Mouse (Mus musculus) limb, embryonic 11.5 days (tissue): Measurements from ENCODE around the gene Mapre3. TPM values are rescaled to one million over a fixed set of nuclear protein-coding genes. Genes with fewer than 3 reads are reported as not detected.

Experiments
- ATAC-seq: fragments of 200-750 bp; cut with Nextera tagmentation; 2 replicates; pipeline ENCODE4 v1.8.0; 2017; ENCODE audit warnings: low read depth; ENCODE audit not compliant: insufficient number of reproducible peaks, low FRiP score, low TSS enrichment
- DNase-seq: peaks from one replicate; pipeline ENCODE4 v3.0.0-alpha.2; 2015; ENCODE audit warnings: low spot score
- H3K27ac ChIP-seq: fragments of 300-500 bp; sonication (generic); replicated peaks from 2 replicates; pipeline ENCODE4 v1.5.1; 2014; ENCODE audit warnings: low read depth, mild to moderate bottlenecking, low read length
- H3K27me3 ChIP-seq: fragments of 300-500 bp; sonication (generic); 2 replicates; pipeline ENCODE4 v1.6.1; 2014; ENCODE audit warnings: mild to moderate bottlenecking, low read length, mixed read lengths; ENCODE audit not compliant: control insufficient read depth, insufficient read depth
- H3K36me3 ChIP-seq: fragments of 300-500 bp; sonication (generic); 2 replicates; pipeline ENCODE4 v1.6.1; 2014; ENCODE audit warnings: mild to moderate bottlenecking, low read length, moderate library complexity, mixed read lengths; ENCODE audit not compliant: control insufficient read depth, insufficient read depth
- H3K4me1 ChIP-seq: fragments of 300-500 bp; sonication (generic); 2 replicates; pipeline ENCODE4 v1.6.1; 2014; ENCODE audit warnings: low read length, mixed read lengths; ENCODE audit not compliant: control insufficient read depth, insufficient read depth
- H3K4me2 ChIP-seq: fragments of 300-500 bp; sonication (generic); 2 replicates; pipeline ENCODE4 v1.6.1; 2014; ENCODE audit warnings: low read depth, mild to moderate bottlenecking, moderate library complexity; ENCODE audit not compliant: severe bottlenecking
- H3K4me3 ChIP-seq: fragments of 300-500 bp; sonication (generic); 2 replicates; pipeline ENCODE4 v1.5.1; 2014; ENCODE audit warnings: low read depth, low read length
- H3K9ac ChIP-seq: fragments of 300-500 bp; sonication (generic); 2 replicates; pipeline ENCODE4 v1.6.1; 2014; ENCODE audit warnings: mild to moderate bottlenecking, low read length
- H3K9me3 ChIP-seq: fragments of 300-500 bp; sonication (generic); 2 replicates; pipeline ENCODE4 v1.6.1; 2016; ENCODE audit warnings: low read length; ENCODE audit not compliant: control insufficient read depth
- WGBS: fragments of 180-500 bp; shearing (Covaris S2); extraction: QIAGEN DNeasy Blood & Tissue Kit; methylation state at CpG from one replicate; pipeline ENCODE4 v1.1.7; 2014; 5-methylcytosine and 5-hydroxymethylcytosine counted together
- polyA plus RNA-seq: library from polyadenylated mRNA; unstranded; fragments of >200 nt; fragmentation: Nextera tagmentation; extraction: Ambion mirVana; gene quantifications from 2 replicates; pipeline ENCODE4 v1.2.1, GENCODE M21; 2014

Mapre3 gene
- polyA plus RNA-seq, 1 experiment from 2014 or later, result 18.0 TPM

DNA sequence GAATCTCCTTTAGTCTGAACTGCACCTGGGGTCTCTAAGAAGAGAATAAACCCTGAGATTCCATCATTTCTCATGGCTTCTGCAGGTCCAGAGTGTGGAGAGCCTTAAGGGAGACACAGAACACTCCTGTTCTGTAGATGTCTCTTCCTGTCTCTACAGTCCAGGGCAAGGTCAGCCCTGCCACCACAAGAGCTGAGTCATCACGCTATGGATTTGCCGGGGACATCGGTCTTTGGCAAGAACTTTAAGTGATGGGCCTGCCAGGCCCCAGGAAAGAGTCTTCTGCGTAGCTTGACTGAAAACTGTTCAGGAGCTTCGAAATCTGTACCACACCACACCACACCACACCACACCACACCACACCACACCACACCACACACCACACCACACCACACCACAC, 27.1 kb upstream of the Mapre3 start:
- H3K27ac ChIP-seq, result no peak overlapping the region
- WGBS, result 89% methylated on average over 5 of the region's 5 CpGs
- H3K4me2 ChIP-seq, result no peak overlapping the region
- no peak for DNase-seq
- H3K4me3 ChIP-seq, result no peak overlapping the region
- H3K27me3 ChIP-seq, result no peaks in the 10 kb centered on the region
- no peaks in the 10 kb centered on the region for H3K9me3 ChIP-seq
- no peak overlapping the region for H3K9ac ChIP-seq
- H3K4me1 ChIP-seq, result no peaks in the 10 kb centered on the region
- ATAC-seq, result no peak
- H3K36me3 ChIP-seq, result no peaks in the 10 kb centered on the region

DNA sequence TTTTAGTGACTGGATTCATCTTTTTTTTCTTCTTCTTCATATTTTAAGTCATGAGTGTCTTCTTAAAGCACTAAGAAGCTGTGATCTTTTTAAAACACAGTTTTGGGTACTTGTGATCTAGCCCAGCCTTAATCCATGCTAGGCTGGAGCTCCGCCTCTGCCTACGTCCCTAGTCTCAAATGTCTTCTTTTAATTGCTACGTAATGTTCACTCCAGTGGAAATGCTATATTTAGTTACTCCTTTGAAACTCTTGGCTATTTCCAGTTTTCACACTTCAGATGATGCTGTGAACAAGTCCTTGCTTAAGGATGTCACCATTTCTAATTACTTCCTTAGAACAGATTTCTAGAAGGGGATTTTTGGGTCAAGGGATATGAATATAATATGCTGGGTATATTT, 24.4 kb upstream of the Mapre3 start:
- WGBS, result 86% methylated on average over 3 of the region's 3 CpGs
- DNase-seq (no peak), ATAC-seq (no peak)
- H3K27ac ChIP-seq, result no peak overlapping the region
- H3K27me3 ChIP-seq, result no peaks in the 10 kb centered on the region
- no peak overlapping the region for H3K4me2 ChIP-seq
- H3K9ac ChIP-seq, result no peak overlapping the region
- H3K4me3 ChIP-seq, result no peak overlapping the region
- no peaks in the 10 kb centered on the region for H3K36me3 ChIP-seq
- no peaks in the 10 kb centered on the region for H3K4me1 ChIP-seq
- H3K9me3 ChIP-seq, result no peaks in the 10 kb centered on the region

DNA sequence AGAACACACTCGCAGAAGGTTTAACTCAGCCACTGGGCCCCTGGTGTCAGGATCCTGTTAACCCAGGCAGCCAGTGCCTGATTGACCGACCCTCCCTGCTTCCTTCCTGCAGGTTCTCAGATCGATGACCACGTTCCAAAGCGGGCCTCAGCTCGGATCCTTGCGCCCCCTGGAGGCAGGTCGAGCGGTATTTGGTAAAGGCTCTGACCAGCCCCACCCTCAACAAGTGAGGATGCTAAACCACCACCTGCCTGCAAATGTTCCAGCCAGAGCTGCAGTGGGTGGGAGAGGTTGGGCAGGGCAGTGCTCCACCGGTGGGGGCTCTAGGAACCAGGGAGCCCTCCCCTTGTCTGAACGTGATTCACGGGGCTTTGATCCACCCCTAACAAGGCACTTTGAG, 18.3 kb upstream of the Mapre3 start:
- no peak overlapping the region for H3K4me2 ChIP-seq
- no peak overlapping the region for H3K9ac ChIP-seq
- DNase-seq, result peak; percentile 91
- no peaks in the 10 kb centered on the region for H3K9me3 ChIP-seq
- 13% methylated on average over 12 of the region's 12 CpGs for WGBS
- ATAC-seq, result peak; percentile 48
- H3K27me3 ChIP-seq, result no peaks in the 10 kb centered on the region
- H3K4me1 ChIP-seq, result no peaks in the 10 kb centered on the region
- H3K4me3 ChIP-seq, result no peak overlapping the region
- no peaks in the 10 kb centered on the region for H3K36me3 ChIP-seq
- no peak overlapping the region for H3K27ac ChIP-seq

DNA sequence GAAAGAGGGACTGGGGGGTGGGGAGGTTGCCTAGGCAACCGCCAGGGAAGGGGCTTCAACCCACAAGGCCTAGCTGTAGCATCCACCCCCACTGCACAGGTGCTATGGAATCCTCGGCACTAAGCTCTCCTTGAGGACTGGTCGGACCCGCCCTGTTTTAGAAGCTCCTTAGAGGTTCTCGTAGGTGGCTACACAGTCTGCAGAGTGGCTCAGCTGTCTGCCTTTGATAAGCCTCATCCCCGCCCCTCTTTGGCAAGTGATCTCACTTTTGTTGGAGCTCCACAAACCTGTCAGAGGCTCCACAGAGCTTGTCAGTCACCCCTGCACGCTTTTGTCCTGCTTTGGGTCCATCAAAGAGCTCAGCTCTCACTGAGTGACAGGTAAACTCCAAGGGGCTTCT, 17.0 kb upstream of the Mapre3 start:
- Histone ChIP-seq H3K4me2 (no peak overlapping the region), H3K27ac (no peak overlapping the region), H3K27me3 (no peaks in the 10 kb centered on the region), H3K9me3 (no peaks in the 10 kb centered on the region), H3K9ac (no peak overlapping the region), H3K4me1 (no peaks in the 10 kb centered on the region), H3K4me3 (no peak overlapping the region), H3K36me3 (no peaks in the 10 kb centered on the region)
- no peak for DNase-seq
- WGBS, result 80% methylated on average over 7 of the region's 7 CpGs
- no peak; the same call in 1 of the 2 replicates for ATAC-seq

DNA sequence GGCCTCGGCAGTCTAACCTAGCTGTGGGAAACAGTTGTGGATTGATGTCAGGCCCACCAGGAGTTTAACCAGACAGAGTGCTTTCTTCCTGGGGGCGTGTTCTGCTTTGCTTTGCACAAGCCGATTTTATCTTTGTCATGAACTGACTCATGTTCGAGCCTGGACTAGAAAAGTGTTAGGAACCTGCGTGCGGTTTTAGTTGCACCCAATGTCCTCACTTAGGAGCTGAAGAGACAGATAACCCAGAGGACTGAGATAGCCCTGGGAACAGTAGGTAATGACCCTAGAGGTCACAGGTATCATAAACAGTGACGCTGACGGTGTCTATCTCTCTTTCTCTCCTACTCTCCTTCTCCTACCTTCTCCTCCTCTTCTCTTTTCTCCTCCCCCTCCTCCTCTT, 16.5 kb upstream of the Mapre3 start:
- H3K4me3 ChIP-seq, result no peak overlapping the region
- no peak overlapping the region for H3K9ac ChIP-seq
- no peak for ATAC-seq
- no peaks in the 10 kb centered on the region for H3K27me3 ChIP-seq
- no peak for DNase-seq
- 81% methylated on average over 8 of the region's 8 CpGs for WGBS
- no peaks in the 10 kb centered on the region for H3K36me3 ChIP-seq
- H3K4me2 ChIP-seq, result no peak overlapping the region
- no peaks in the 10 kb centered on the region for H3K9me3 ChIP-seq
- H3K4me1 ChIP-seq, result no peaks in the 10 kb centered on the region
- H3K27ac ChIP-seq, result no peak overlapping the region

DNA sequence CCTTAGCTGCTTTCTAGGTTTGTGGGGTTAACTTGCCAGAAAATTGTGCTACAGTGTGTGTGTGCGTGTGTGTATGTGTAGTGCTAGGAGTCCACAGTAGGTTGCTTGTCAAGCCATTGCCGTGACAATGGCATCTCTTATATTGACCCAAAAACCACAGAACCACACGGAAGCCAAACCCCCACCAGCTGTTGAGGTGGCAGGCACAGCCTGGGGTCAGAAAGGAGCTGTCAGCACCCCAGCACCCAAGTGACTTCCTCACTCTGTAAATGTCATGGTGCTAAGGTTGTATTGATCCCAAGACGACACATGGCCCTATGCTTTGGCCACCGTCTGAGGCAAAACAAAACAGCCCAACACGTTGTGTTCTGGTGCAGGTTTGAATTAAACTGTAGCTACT, 15.5 kb upstream of the Mapre3 start:
- Histone ChIP-seq H3K9me3 (no peaks in the 10 kb centered on the region), H3K9ac (no peak overlapping the region), H3K4me2 (no peak overlapping the region), H3K4me1 (no peaks in the 10 kb centered on the region), H3K27me3 (no peaks in the 10 kb centered on the region), H3K4me3 (no peak overlapping the region), H3K27ac (no peak overlapping the region), H3K36me3 (no peaks in the 10 kb centered on the region)
- DNase-seq, result no peak
- ATAC-seq, result no peak
- WGBS, result 84% methylated on average over 6 of the region's 6 CpGs

DNA sequence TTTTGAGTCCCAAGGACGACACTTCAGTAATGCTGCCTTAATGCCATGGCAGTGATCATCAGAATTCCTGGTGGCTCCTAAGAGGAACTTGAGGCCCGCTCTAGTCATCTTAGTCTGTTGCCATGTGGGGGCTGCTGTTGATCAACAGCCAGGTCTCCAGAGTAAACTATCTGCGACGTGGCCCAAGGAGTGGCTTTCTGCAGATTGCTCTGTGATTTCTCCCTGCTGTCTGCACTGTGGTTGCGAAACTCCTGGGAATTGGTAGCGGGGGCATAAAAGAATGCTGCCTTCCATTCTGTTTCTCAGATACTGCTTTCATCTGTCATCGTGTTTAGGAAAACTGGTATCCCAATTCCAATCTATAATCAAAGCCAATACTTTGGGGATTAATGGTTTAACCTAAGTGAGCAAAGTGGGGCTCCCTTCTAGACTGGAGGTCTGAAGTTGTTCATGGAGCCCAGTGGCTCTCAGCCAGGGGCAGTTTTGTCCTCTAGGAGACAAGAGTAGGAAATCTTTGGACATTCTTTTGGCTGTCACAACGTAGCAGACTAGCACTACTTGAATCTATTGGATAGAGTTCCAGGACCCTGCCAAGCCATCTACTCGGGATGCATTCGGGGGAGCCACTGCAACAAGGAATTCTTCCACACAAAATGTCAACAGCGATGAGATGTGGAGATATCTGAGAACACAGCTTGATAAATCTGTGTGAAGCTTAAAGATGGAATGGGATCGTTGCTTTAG, 11.5 kb upstream of the Mapre3 start:
- Histone ChIP-seq H3K9me3 (no peaks in the 10 kb centered on the region), H3K4me1 (no peaks in the 10 kb centered on the region), H3K4me3 (no peak overlapping the region), H3K4me2 (no peak overlapping the region), H3K36me3 (no peaks in the 10 kb centered on the region), H3K27ac (no peak overlapping the region), H3K27me3 (no peaks in the 10 kb centered on the region), H3K9ac (no peak overlapping the region)
- no peak for ATAC-seq
- 79% methylated on average over 12 of the region's 12 CpGs for WGBS
- no peak for DNase-seq

DNA sequence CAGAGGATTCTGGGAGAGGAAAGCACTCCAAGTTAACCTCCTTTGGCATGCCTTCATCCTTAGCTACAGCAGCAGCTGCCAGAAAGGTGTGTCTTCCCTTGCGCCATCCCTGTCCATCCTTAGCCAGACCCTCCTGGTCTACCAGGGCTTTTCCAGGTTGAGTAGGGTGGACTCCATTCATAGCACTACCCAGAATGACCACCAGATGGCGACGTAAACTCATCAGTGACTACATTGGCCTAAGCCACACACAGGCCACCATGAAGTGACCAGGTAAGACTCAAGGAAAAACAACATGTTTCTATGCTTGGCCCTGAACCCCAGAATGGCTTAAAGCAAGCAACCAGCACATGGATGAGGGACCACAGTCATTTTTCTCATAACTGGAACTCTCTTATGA, 8.3 kb upstream of the Mapre3 start:
- no peak overlapping the region for H3K4me3 ChIP-seq
- H3K9ac ChIP-seq, result no peak overlapping the region
- DNase-seq (peak; percentile 97), ATAC-seq (peak; percentile 68; the same call in 1 of the 2 replicates)
- no peaks in the 10 kb centered on the region for H3K27me3 ChIP-seq
- no peaks in the 10 kb centered on the region for H3K4me1 ChIP-seq
- H3K9me3 ChIP-seq, result no peaks in the 10 kb centered on the region
- no peak overlapping the region for H3K4me2 ChIP-seq
- 12% methylated on average over 3 of the region's 3 CpGs for WGBS
- H3K36me3 ChIP-seq, result no peaks in the 10 kb centered on the region
- H3K27ac ChIP-seq, result no peak overlapping the region

DNA sequence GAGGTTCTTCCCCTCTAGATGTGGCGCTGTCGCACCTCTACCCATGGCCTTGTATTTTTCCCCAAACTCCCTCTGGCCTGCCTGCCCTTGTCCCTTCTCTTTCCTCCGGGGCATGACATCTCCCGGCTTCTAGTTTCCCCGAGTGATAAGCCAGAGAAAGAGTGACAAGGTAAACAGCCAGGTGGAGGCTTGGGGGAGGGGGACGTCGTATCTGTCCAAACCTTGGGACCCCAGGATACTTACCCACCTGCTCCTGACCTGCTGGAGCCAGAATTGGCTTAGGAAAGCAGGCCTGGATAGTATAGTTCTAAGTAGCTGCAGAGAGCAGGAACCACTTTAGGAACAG, 652 bp downstream of the Mapre3 start:
- H3K27me3 ChIP-seq, result no peaks in the 10 kb centered on the region
- H3K36me3 ChIP-seq, result no peaks in the 10 kb centered on the region
- 4% methylated on average over 7 of the region's 7 CpGs for WGBS
- peak overlapping the region; percentile 88 for H3K4me2 ChIP-seq
- no peaks in the 10 kb centered on the region for H3K9me3 ChIP-seq
- peak overlapping the region; percentile 85 for H3K9ac ChIP-seq
- peak overlapping the region; percentile 68; the same call in 1 of the 2 replicates for H3K27ac ChIP-seq
- ATAC-seq (no peak), DNase-seq (no peak)
- H3K4me1 ChIP-seq, result 0 out of 2 replicates have a peak, but pooled peaks cover 10% of the 10 kb centered on the region
- peak overlapping the region; percentile 85 for H3K4me3 ChIP-seq
